Mouse (Mus musculus) C2C12 (cell line): Measurements from ENCODE around the gene Thada. TPM values are rescaled to one million over a fixed set of nuclear protein-coding genes. Genes with fewer than 3 reads are reported as not detected.

ENCODE experiments used
- H3K27me3 ChIP-seq: one replicate; pipeline ENCODE4 v1.6.1; 2011; ENCODE audit not compliant: control insufficient read depth, insufficient read depth, insufficient read length
- H3K36me3 ChIP-seq: one replicate; pipeline ENCODE4 v1.6.1; 2011; ENCODE audit not compliant: control insufficient read depth, insufficient read depth
- H3K4me3 ChIP-seq: one replicate; pipeline ENCODE4 v1.5.1; 2011; ENCODE audit warnings: mild to moderate bottlenecking, control low read depth; ENCODE audit not compliant: poor library complexity, insufficient read depth, severe bottlenecking
- H3K79me2 ChIP-seq: one replicate; pipeline ENCODE4 v1.6.1; 2011; ENCODE audit not compliant: control insufficient read depth, insufficient read depth
- H3K79me3 ChIP-seq: one replicate; pipeline ENCODE4 v1.6.1; 2011; ENCODE audit warnings: low read depth, control low read depth
- H3ac ChIP-seq: one replicate; pipeline ENCODE3; 2011; ENCODE audit warnings: low read depth; ENCODE audit not compliant: control insufficient read depth, insufficient read length
- CEBPB ChIP-seq: IDR thresholded peaks from one replicate; pipeline ENCODE4 v1.6.1; 2011; ENCODE audit warnings: low read depth, mild to moderate bottlenecking, control low read depth, moderate library complexity
- CTCF ChIP-seq: IDR thresholded peaks from one replicate; pipeline ENCODE4 v1.5.1; 2011; ENCODE audit not compliant: control insufficient read depth, insufficient read depth, insufficient read length
- FOSL1 ChIP-seq: IDR thresholded peaks from one replicate; pipeline ENCODE4 v1.8.0; 2011; ENCODE audit warnings: mild to moderate bottlenecking, low read length; ENCODE audit not compliant: poor library complexity, insufficient read depth, severe bottlenecking
- MAX ChIP-seq: IDR thresholded peaks from one replicate; pipeline ENCODE4 v1.6.1; 2011; ENCODE audit warnings: mild to moderate bottlenecking, control low read depth
- MYOD1 ChIP-seq: IDR thresholded peaks from one replicate; pipeline ENCODE4 v1.6.1; 2011; ENCODE audit warnings: low read depth; ENCODE audit not compliant: control insufficient read depth, insufficient read length
- MYOG ChIP-seq: IDR thresholded peaks from one replicate; pipeline ENCODE4 v1.6.1; 2011; ENCODE audit not compliant: control insufficient read depth, insufficient read length; ENCODE audit errors: extremely low read depth
- USF1 ChIP-seq: IDR thresholded peaks from one replicate; pipeline ENCODE4 v1.6.1; 2011; ENCODE audit warnings: low read depth, mild to moderate bottlenecking, control low read depth, moderate library complexity
- polyA plus RNA-seq: library from polyadenylated mRNA; unstranded; fragments of >200 nt; fragmentation: generic; extraction: Trizol; gene quantifications from one replicate; pipeline ENCODE4 v1.2.1, GENCODE M21; 2012; ENCODE audit warnings: missing spikeins

The Thada gene
- polyA plus RNA-seq, 1 experiment, result 7.3 TPM

DNA sequence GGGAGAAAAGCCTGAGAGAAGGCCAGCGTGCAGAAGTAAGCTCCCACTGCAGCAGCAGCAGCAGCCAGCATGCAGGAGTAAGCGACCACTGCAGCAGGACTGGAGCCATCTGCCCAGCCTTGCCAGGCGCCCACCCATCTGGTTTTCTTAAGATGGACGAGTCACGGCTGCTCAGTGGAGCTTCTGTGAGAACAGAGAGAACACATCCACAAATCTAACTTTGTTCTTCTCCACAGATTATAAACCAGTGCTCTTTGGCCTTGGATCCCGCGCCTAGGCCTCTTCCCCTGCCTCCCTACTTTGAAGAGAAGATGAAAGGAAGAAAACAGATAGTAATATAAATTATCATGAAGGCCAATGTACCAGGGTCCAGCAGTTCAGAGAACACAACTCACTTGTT is 106.2 kb downstream of the Thada start:
- no peaks in the 10 kb centered on the region for H3K79me3 ChIP-seq
- H3K36me3 ChIP-seq, result peaks cover 31% of the 10 kb centered on the region
- no peak overlapping the region for H3ac ChIP-seq
- H3K27me3 ChIP-seq, result no peaks in the 10 kb centered on the region
- H3K4me3 ChIP-seq, result no peak overlapping the region
- H3K79me2 ChIP-seq, result no peaks in the 10 kb centered on the region
- TF ChIP-seq FOSL1, result no peak
- no peak for TF ChIP-seq USF1
- no peak for TF ChIP-seq MYOD1
- no peak for TF ChIP-seq MYOG

DNA sequence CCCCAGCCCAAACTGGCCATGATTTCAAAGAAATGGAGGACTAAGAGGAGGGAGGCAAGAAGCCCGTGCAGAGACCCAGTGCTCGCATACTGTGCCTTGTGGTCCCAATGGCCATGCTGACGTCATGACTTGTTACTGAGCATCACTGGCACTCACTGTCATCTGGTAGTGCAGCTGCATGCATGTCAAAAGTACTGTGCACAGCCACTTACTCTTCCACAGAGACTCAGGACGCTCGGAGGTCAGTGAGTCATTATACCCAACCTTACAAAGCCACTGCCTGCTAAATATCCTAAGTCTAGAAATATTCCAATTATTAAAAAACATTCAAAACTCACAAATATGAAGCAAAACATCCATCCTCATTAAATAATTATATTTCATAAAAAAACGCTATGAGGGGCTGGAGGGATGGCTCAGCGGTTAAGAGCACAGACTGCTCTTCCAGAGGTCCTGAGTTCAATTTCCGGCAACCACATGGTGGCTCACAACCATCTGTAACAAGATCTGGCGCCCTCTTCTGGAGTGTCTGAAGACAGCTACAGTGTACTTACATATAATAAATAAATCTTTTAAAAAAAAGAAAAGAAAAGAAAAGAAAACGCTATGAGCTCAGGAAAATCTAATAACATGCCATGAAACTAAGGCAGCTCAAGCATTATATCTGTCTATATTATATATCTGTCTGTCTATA is 106.9 kb downstream of the Thada start:
- H3K4me3 ChIP-seq, result no peak overlapping the region
- H3K79me2 ChIP-seq, result no peaks in the 10 kb centered on the region
- H3K79me3 ChIP-seq, result no peaks in the 10 kb centered on the region
- TF ChIP-seq USF1, result no peak
- TF ChIP-seq FOSL1, result no peak
- no peak for TF ChIP-seq MAX
- TF ChIP-seq CEBPB, result no peak
- TF ChIP-seq MYOG, result no peak
- no peak for TF ChIP-seq MYOD1
- TF ChIP-seq CTCF, result no peak
- no peak overlapping the region for H3ac ChIP-seq
- no peaks in the 10 kb centered on the region for H3K27me3 ChIP-seq
- H3K36me3 ChIP-seq, result peaks cover 30% of the 10 kb centered on the region

DNA sequence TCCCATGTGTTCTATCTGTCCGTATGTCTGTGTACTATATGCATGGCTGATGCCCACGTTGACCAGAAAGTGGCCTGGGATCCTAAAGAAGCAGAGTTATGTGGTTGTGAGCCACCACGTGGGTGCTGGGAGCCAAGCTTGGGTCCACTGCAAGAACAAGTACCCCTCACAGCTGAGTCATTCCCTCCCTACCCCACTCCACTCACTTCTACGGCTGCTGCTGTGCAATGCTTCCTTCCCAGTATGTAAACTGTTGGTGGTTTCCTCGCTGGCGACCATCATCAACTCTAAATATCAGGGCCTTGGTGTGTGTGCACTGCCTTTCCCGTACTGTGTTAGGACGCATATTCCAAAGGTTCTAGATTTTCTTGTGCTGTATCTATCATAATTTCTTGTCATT is 108.2 kb downstream of the Thada start:
- Histone ChIP-seq H3ac (no peak overlapping the region), H3K36me3 (peaks cover 28% of the 10 kb centered on the region), H3K79me2 (no peaks in the 10 kb centered on the region), H3K79me3 (no peaks in the 10 kb centered on the region), H3K4me3 (no peak overlapping the region), H3K27me3 (no peaks in the 10 kb centered on the region)
- no peak for TF ChIP-seq MYOG
- no peak for TF ChIP-seq CTCF

DNA sequence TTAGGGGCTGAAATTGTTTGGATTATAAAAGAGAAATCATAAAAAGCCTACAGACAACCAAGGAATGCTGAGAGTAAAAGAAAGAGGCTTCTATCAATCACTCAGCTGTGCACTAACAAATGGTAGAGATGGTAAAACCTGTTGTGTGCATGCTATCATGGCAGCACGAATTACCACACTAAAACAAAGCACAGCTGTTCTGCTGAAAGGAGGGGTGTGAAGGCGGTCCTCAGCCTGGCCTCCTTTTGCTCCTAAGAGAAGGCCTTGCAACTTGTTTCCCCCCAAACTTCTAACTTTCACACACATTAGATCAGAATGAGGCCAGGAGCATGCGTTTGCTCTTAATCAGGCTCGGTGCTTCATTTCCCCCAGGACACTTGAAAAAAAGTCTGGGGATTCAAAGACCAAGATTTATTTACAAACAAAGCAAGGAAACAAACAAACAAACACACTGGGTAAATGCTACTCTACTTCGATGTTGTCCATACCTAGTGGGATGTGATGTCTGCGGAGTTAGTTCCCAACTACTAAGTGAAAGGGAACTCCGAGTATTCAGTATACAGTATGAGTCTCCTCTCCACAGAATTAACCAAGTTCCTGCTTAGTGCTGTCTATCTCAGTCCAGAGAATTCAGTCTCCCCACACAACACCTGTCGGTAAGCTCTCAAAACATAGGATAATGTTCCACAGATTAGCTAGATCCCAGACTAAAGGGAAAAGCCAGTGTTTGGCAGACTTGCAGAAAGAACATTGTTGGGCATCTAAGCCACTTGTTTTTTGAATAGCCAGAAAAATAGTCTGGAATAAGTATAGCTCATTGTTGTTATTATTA is 109.7 kb downstream of the Thada start:
- no peak overlapping the region for H3K4me3 ChIP-seq
- H3K79me3 ChIP-seq, result no peaks in the 10 kb centered on the region
- TF ChIP-seq MYOD1 (no peak), MAX (no peak), CTCF (no peak), CEBPB (no peak), FOSL1 (no peak), USF1 (no peak), MYOG (no peak)
- H3K79me2 ChIP-seq, result no peaks in the 10 kb centered on the region
- no peak overlapping the region for H3ac ChIP-seq
- peaks cover 26% of the 10 kb centered on the region for H3K36me3 ChIP-seq
- H3K27me3 ChIP-seq, result no peaks in the 10 kb centered on the region

DNA sequence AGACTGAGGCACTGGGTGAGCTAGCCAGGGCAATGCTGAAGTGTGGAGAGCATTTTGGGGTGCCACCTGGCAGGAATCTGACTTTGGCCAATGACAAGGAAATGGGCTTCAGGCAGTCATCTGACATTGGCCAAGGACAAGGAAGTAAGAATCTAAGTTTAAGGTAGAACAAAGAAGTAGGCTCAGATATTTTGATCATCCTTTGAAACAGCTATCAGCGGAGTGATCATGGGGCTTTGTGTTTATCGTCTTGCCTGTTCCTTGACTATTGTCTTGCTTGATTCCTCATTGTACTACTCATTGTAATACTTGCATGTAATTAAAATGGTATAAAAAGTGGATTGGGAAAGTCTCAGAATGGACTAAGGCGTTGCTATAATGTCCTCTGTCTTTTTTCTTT is 111.0 kb downstream of the Thada start:
- H3K79me3 ChIP-seq, result no peaks in the 10 kb centered on the region
- H3K4me3 ChIP-seq, result no peak overlapping the region
- TF ChIP-seq MYOG (no peak), USF1 (no peak), CEBPB (no peak), CTCF (no peak), MYOD1 (no peak), FOSL1 (no peak), MAX (no peak)
- H3ac ChIP-seq, result no peak overlapping the region
- H3K36me3 ChIP-seq, result peaks cover 26% of the 10 kb centered on the region
- H3K79me2 ChIP-seq, result no peaks in the 10 kb centered on the region
- no peaks in the 10 kb centered on the region for H3K27me3 ChIP-seq

DNA sequence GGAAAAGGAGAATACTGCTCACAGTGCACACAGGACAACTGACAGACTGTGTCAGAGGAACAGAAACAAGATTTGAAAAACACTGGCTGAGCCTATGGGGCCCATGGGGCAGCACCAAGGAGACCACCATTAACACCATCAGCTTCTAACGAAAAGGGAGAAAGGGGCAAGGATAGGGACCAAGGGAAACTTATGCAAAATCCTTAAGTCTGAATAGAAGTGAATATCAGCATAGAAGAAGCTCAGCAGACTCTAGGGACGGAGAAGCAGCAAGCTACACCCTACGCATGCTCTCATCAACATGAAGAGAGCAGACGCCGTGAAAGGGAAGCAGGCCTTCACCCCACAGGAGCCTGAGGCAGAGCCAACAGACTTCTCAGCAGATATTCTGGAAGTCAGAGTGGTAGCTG is 112.1 kb downstream of the Thada start:
- no peaks in the 10 kb centered on the region for H3K27me3 ChIP-seq
- H3K79me3 ChIP-seq, result no peaks in the 10 kb centered on the region
- H3K36me3 ChIP-seq, result peaks cover 24% of the 10 kb centered on the region
- no peak overlapping the region for H3K4me3 ChIP-seq
- no peak overlapping the region for H3ac ChIP-seq
- TF ChIP-seq MAX (no peak), MYOD1 (no peak), USF1 (no peak), CTCF (no peak), CEBPB (no peak), MYOG (no peak)
- no peaks in the 10 kb centered on the region for H3K79me2 ChIP-seq
